Mouse (Mus musculus): ENCODE measurements around the gene Pnmt. TPM values are rescaled to one million over a fixed set of nuclear protein-coding genes. Genes with fewer than 3 reads are reported as not detected.

Gene Pnmt
- not detected in 2 replicates for polyA plus RNA-seq (2016; fragmentation: Nextera tagmentation; extraction: Ambion mirVana)

- Histone ChIP-seq H3K9me3 (no peaks in the 10 kb centered on the region), H3K36me3 (replicated peaks) (peaks cover 8% of the 10 kb centered on the region), H3K4me1 (peaks cover 43% of the 10 kb centered on the region), H3K27ac (no peak within 1 kb of the TSS), H3K27me3 (ENCODE audit: poor library complexity, severe bottlenecking) (peaks cover 79% of the 10 kb centered on the region), H3K4me3 (peak within 1 kb of the TSS; percentile 21; the same call in 1 of the 2 replicates)
- WGBS = 53% methylated on average over 25 of the region's 25 CpGs
- no peak for DNase-seq (ENCODE audit: extremely low spot score, low spot score)
Observed at GRCm38 (mm10) chr11:98385638-98386585, at the start of gene Pnmt. Pnmt (plus strand) TSS chr11:98386450.

- peaks cover 50% of the 10 kb centered on the region for H3K4me1 ChIP-seq
- no peaks in the 10 kb centered on the region for H3K36me3 ChIP-seq (replicated peaks)
- H3K27ac ChIP-seq = peak overlapping the region; percentile 68
- no peaks in the 10 kb centered on the region for H3K9me3 ChIP-seq
- no peak for DNase-seq (ENCODE audit: extremely low spot score, low spot score)
- H3K27me3 ChIP-seq (ENCODE audit: poor library complexity, severe bottlenecking) = peaks cover 99% of the 10 kb centered on the region
- WGBS = 2% methylated on average over 52 of the region's 57 CpGs
- H3K4me3 ChIP-seq = peak overlapping the region; percentile 57
Observed at GRCm38 (mm10) chr11:98338507-98338961, 47.7 kb upstream of the Pnmt start.

DNA sequence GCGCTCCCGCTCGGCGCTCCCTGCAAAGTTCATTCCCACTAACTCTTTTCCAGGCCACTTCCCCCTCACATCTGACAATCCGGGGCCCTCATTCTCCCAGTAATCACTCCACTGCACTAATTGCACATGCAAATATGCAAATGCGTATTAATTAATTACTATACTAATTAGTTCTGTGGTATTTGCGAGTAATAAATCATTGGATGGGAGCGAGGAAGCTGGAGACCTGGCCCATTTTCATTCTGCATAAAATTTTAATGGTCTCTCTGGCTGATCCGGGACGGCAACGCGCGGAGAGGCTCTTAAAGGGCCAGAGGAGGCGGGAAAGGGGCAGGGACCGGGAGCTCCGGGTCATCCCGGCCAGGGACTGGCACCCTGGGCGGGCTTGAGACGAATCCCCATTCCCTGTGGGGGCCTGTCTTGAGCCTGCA is 47.2 kb upstream of the Pnmt start:
- peaks cover 46% of the 10 kb centered on the region for H3K4me1 ChIP-seq
- H3K27me3 ChIP-seq (ENCODE audit: poor library complexity, severe bottlenecking) = peaks cover 99% of the 10 kb centered on the region
- H3K36me3 ChIP-seq (replicated peaks) = no peaks in the 10 kb centered on the region
- no peak overlapping the region for H3K27ac ChIP-seq
- WGBS = under 1% methylated on average over 19 of the region's 19 CpGs
- H3K4me3 ChIP-seq = peak overlapping the region; percentile 57
- no peak for DNase-seq (ENCODE audit: extremely low spot score, low spot score)
- no peaks in the 10 kb centered on the region for H3K9me3 ChIP-seq

DNA sequence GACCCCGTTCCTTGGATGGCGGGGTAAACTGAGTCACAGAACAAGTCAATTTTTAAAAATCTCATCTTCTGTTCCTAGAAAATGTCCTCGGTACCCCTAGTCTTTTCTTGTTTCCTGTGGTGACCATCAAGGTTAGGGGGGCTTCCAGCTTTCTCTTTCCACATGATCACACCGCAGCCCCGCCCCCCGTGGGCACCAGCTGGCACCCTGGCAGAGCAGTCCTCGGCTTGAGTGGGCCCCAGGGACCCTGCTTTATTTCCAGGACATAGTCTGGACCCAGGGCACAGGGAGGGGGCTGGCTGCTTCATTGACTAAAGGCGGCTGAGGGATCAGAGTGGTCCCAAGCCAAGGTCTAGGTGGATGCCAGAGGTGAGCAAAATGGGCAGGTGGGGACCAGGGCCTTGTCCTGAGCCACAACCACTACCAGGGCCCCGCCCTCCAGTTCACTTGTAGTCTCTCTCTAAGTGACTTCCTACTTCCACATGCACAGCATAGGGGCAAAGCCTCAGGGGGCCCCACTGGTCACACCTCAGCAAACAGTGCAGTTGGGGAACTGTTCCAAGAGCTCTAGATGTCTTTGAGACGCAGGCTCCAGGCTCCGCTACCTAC is 46.5 kb upstream of the Pnmt start:
- Histone ChIP-seq H3K27ac (no peak overlapping the region), H3K4me3 (peak overlapping the region; percentile 57), H3K4me1 (peaks cover 39% of the 10 kb centered on the region), H3K27me3 (ENCODE audit: poor library complexity, severe bottlenecking) (peaks cover 99% of the 10 kb centered on the region), H3K36me3 (replicated peaks) (no peaks in the 10 kb centered on the region), H3K9me3 (no peaks in the 10 kb centered on the region)
- peak; percentile 15 for DNase-seq (ENCODE audit: extremely low spot score, low spot score)
- WGBS = 5% methylated on average over 11 of the region's 11 CpGs

- Histone ChIP-seq H3K9me3 (no peaks in the 10 kb centered on the region), H3K27me3 (ENCODE audit: poor library complexity, severe bottlenecking) (peaks cover 99% of the 10 kb centered on the region), H3K4me3 (no peak overlapping the region), H3K36me3 (replicated peaks) (no peaks in the 10 kb centered on the region), H3K27ac (no peak overlapping the region), H3K4me1 (peaks cover 40% of the 10 kb centered on the region)
- 5% methylated on average over 4 of the region's 4 CpGs for WGBS
- DNase-seq (ENCODE audit: extremely low spot score, low spot score) = no peak
Observed at GRCm38 (mm10) chr11:98340597-98340996, 45.7 kb upstream of the Pnmt start.

DNA sequence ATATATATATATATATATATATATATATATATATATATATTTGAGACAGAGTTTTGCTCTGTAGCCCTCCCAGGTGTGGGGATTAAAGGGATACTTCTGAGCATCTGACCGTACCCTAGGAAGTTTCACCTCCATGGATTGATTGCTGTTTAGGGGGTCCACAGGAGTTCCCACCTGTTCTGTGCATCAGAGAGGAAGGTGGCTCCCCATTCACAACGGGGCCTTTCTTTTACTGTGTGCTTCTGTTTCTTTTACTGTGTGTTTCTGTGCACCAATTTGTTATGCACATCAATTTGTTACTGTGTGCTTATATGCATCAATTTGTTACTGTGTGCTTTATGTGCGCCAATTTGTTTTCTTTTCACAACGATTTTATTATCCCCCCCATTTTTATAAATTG is 45.1 kb upstream of the Pnmt start:
- Histone ChIP-seq H3K27me3 (ENCODE audit: poor library complexity, severe bottlenecking) (peaks cover 99% of the 10 kb centered on the region), H3K36me3 (replicated peaks) (no peaks in the 10 kb centered on the region), H3K9me3 (no peaks in the 10 kb centered on the region), H3K4me1 (peaks cover 45% of the 10 kb centered on the region), H3K27ac (no peak overlapping the region), H3K4me3 (no peak overlapping the region)
- WGBS = 58% methylated on average over 4 of the region's 4 CpGs
- no peak for DNase-seq (ENCODE audit: extremely low spot score, low spot score)

DNA sequence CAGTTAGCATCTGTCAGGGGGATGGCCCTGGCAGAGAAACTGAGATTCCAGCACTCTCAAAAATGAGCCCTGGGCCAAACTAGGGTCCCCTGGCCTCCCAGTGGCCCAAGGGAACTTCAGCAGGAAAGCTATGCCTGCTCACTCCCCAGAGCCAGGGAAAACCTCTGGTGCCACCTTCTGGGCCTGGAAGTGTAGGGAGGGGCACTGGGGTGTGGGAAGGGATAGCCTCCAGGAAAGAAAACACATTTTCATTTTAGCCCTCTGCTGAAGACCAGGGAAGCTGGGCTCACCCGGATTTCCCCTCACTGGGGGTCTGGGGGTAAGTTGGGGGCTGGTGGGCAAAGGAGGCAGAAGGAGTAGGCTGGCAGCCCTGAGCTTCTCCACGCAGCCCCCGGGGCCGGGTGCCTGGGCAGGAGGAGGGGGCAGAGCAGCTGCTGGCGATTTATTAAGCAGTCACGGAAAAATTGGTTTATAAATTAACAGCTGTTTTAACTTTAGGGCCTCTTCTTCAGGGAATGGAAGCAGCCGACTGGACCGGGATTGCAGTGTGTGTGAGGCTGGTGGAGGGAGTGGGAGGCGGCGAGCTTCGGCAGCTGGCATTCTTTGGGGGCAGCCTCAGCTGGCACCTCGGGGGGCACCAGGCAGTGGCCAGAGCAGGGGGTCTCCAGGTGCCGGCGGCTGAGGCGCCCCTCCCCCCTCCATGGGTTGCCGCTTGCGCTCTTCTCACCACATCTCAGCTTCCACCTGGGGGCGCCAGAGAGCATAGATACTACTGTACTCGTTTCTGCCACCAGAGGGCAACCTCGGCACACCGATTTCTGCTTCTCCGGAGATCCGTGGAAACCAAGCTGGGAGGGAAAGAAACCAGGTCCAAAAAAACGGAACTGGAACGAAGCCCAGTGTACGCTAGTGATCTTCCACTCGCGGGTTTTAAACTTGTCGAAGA is 44.0 kb upstream of the Pnmt start:
- DNase-seq (ENCODE audit: extremely low spot score, low spot score) = peak; percentile 92
- H3K4me1 ChIP-seq = peaks cover 56% of the 10 kb centered on the region
- H3K9me3 ChIP-seq = no peaks in the 10 kb centered on the region
- peaks cover 99% of the 10 kb centered on the region for H3K27me3 ChIP-seq (ENCODE audit: poor library complexity, severe bottlenecking)
- H3K27ac ChIP-seq = no peak overlapping the region
- no peaks in the 10 kb centered on the region for H3K36me3 ChIP-seq (replicated peaks)
- H3K4me3 ChIP-seq = peak overlapping the region; percentile 36
- WGBS = 3% methylated on average over 28 of the region's 29 CpGs

DNA sequence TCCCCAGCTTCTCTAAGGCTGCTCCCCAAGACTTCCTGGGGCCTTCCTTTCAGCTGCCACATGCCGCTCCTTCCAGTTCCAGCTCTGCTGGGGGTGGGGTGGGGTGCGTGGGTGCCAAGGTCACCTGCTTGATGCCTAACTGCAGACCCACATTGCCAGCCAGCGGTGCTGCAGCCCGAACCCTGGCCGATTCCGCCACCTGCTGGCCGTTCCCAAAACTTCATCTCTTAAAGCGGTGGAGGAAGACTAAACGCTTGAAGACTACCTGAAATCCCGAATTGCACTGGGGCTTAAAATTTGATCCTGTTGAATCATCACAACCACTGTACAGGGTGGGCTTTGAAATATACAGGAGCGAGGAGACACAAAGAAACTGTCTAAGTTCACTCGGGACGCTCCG is 41.0 kb upstream of the Pnmt start:
- WGBS = 1% methylated on average over 14 of the region's 14 CpGs
- H3K36me3 ChIP-seq (replicated peaks) = no peaks in the 10 kb centered on the region
- DNase-seq (ENCODE audit: extremely low spot score, low spot score) = peak; percentile 79
- no peak overlapping the region for H3K27ac ChIP-seq
- H3K4me3 ChIP-seq = peak overlapping the region; percentile 36
- peaks cover 99% of the 10 kb centered on the region for H3K27me3 ChIP-seq (ENCODE audit: poor library complexity, severe bottlenecking)
- peaks cover 56% of the 10 kb centered on the region for H3K4me1 ChIP-seq
- no peaks in the 10 kb centered on the region for H3K9me3 ChIP-seq

DNA sequence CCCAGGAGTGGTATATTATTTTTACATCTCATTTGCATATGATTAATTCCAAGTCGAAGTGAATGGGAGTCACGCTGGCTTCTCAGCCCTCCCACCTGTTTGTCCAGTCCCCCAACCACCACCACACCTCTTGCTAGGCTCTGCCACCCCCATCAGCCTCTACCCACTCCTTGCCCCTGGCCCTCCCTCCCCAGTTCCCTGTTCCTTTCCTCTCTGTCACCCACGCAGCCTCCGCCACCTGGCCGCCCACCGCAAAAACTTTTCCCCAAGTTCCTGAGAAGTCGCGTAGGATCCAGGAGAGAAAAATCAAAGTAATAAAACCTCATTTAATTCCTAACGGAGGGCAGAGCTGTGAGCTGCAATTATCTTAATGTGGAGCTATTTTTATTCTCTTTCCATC is 40.1 kb upstream of the Pnmt start:
- no peak for DNase-seq (ENCODE audit: extremely low spot score, low spot score)
- Histone ChIP-seq H3K4me1 (peaks cover 56% of the 10 kb centered on the region), H3K27ac (no peak overlapping the region), H3K9me3 (no peaks in the 10 kb centered on the region), H3K4me3 (no peak overlapping the region), H3K36me3 (replicated peaks) (no peaks in the 10 kb centered on the region), H3K27me3 (ENCODE audit: poor library complexity, severe bottlenecking) (peaks cover 100% of the 10 kb centered on the region)
- 6% methylated on average over 9 of the region's 9 CpGs for WGBS

- no peaks in the 10 kb centered on the region for H3K9me3 ChIP-seq
- 6% methylated on average over 11 of the region's 12 CpGs for WGBS
- no peaks in the 10 kb centered on the region for H3K36me3 ChIP-seq (replicated peaks)
- peaks cover 45% of the 10 kb centered on the region for H3K4me1 ChIP-seq
- H3K27ac ChIP-seq = no peak overlapping the region
- peak overlapping the region; percentile 54 for H3K4me3 ChIP-seq
- H3K27me3 ChIP-seq (ENCODE audit: poor library complexity, severe bottlenecking) = peaks cover 100% of the 10 kb centered on the region
- DNase-seq (ENCODE audit: extremely low spot score, low spot score) = no peak
Observed at GRCm38 (mm10) chr11:98347385-98348082, 38.7 kb upstream of the Pnmt start.

- Histone ChIP-seq H3K27ac (no peak within 1 kb of the TSS; the same call in 1 of the 2 replicates), H3K27me3 (ENCODE audit: poor library complexity, severe bottlenecking) (peaks cover 100% of the 10 kb centered on the region), H3K36me3 (replicated peaks) (no peaks in the 10 kb centered on the region), H3K9me3 (no peaks in the 10 kb centered on the region), H3K4me1 (peaks cover 41% of the 10 kb centered on the region), H3K4me3 (peak within 1 kb of the TSS; percentile 54)
- no peak for DNase-seq (ENCODE audit: extremely low spot score, low spot score)
- WGBS = under 1% methylated on average over 55 of the region's 55 CpGs
Observed at GRCm38 (mm10) chr11:98348083-98348961, 37.9 kb upstream of the Pnmt start, which contains the start of gene Ppp1r1b. Ppp1r1b (plus strand) TSS chr11:98348404.

Measured in forebrain, embryonic 10.5 days (tissue).